Mouse (Mus musculus) midbrain, embryonic 16.5 days (tissue): Measurements from ENCODE around the gene Mgp. TPM values are rescaled to one million over a fixed set of nuclear protein-coding genes. Genes with fewer than 3 reads are reported as not detected.
A peak's percentile ranks its signal among the peaks of the same experiment; 100 is the strongest.
"Not testable (repeated sequence)": the region's sequence is repeated elsewhere in the genome, so short reads cannot be mapped to it uniquely, and the experiment has no call there.

Experiments
- ATAC-seq: fragments of 200-750 bp; cut with Nextera tagmentation; 2 replicates; pipeline ENCODE4 v1.8.0; 2017; ENCODE audit warnings: moderate TSS enrichment
- H3K27ac ChIP-seq: fragments of 300-500 bp; sonication (generic); 2 replicates; pipeline ENCODE4 v1.5.1; 2014; ENCODE audit warnings: mild to moderate bottlenecking, low read length, mixed read lengths
- H3K27me3 ChIP-seq: fragments of 300-500 bp; sonication (generic); 2 replicates; pipeline ENCODE4 v1.6.1; 2014; ENCODE audit warnings: low read depth, low read length, mixed read lengths; ENCODE audit not compliant: control insufficient read depth, insufficient read depth
- H3K36me3 ChIP-seq: fragments of 300-500 bp; sonication (generic); 2 replicates; pipeline ENCODE4 v1.6.1; 2014; ENCODE audit warnings: mild to moderate bottlenecking, low read length, moderate library complexity, mixed read lengths; ENCODE audit not compliant: control insufficient read depth, insufficient read depth
- H3K4me1 ChIP-seq: fragments of 300-500 bp; sonication (generic); 2 replicates; pipeline ENCODE4 v1.6.1; 2014; ENCODE audit warnings: mild to moderate bottlenecking, low read length, mixed read lengths; ENCODE audit not compliant: control insufficient read depth, insufficient read depth
- H3K4me2 ChIP-seq: fragments of 300-500 bp; sonication (generic); 2 replicates; pipeline ENCODE4 v1.6.1; 2014; ENCODE audit warnings: mild to moderate bottlenecking, low read length, mixed read lengths
- H3K4me3 ChIP-seq: fragments of 300-500 bp; sonication (generic); 2 replicates; pipeline ENCODE4 v1.5.1; 2014; ENCODE audit warnings: low read depth, mild to moderate bottlenecking, low read length, moderate library complexity, mixed read lengths
- H3K9ac ChIP-seq: fragments of 300-500 bp; sonication (generic); 2 replicates; pipeline ENCODE4 v1.6.1; 2014; ENCODE audit warnings: low read depth, low read length, mixed read lengths
- H3K9me3 ChIP-seq: fragments of 300-500 bp; sonication (generic); replicated peaks from 2 replicates; pipeline ENCODE4 v1.6.1; 2014; ENCODE audit warnings: mild to moderate bottlenecking, low read length, mixed read lengths; ENCODE audit not compliant: control insufficient read depth, poor library complexity, severe bottlenecking
- WGBS: fragments of 180-500 bp; shearing (Covaris S2); extraction: QIAGEN DNeasy Blood & Tissue Kit; methylation state at CpG from one replicate; pipeline ENCODE4 v1.1.7; 2014; 5-methylcytosine and 5-hydroxymethylcytosine counted together
- polyA plus RNA-seq: library from polyadenylated mRNA; unstranded; fragments of >200 nt; fragmentation: Nextera tagmentation; extraction: Ambion mirVana; gene quantifications from 2 replicates; pipeline ENCODE4 v1.2.1, GENCODE M21; 2015

The Mgp gene
- polyA plus RNA-seq, 1 experiment from 2014 or later = 16.3 TPM

DNA sequence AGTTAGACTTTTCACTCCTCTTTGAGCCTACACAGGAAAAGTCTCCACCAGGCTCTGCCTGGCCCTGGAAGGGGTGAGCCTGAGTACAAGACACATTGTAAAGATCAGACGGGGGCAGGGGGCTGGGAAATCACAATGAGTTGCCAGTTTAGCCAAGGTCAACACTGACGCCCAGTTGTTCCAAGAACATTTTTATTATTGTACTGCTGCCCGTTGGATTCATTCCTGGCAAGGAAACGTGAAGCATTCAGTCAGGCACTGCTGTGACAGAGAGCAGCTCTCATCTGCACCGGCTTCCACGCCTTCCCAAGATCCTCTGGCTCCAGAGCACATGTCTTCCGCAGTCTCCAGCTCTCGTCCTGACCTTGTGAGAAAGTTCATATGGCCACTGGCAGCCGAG, 12.2 kb upstream of the Mgp start:
- no peaks in the 10 kb centered on the region for H3K27me3 ChIP-seq

DNA sequence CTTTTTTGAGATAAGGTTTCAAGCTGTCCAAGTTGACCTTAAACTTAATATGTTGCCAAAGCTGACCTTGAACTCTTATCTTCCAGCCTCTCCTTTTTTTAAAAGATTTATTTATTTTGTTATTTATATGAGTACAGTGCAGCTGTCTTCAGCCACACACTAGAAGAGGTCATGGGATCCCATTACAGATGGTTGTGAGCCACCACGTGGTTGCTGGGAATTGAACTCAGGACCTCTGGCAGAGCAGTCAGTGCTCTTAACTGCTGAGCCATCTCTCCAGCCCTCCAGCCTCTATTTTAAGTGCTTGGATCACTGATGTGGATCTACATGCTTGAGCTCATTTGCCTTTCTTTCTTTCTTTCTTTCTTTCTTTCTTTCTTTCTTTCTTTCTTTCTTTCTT, 9.1 kb upstream of the Mgp start:
- not testable (repeated sequence) for H3K27ac ChIP-seq, H3K9ac ChIP-seq, H3K36me3 ChIP-seq, H3K4me3 ChIP-seq, H3K9me3 ChIP-seq, H3K4me2 ChIP-seq, ATAC-seq, H3K4me1 ChIP-seq, H3K27me3 ChIP-seq
- WGBS = 46% methylated on average over 1 of the region's 1 CpGs

More for the DNA sequence above, 12.2 kb upstream of the Mgp start:
- no peak for ATAC-seq
- Histone ChIP-seq H3K4me3 (no peak overlapping the region), H3K36me3 (no peaks in the 10 kb centered on the region), H3K9ac (no peak overlapping the region), H3K4me2 (no peak overlapping the region), H3K9me3 (no peaks in the 10 kb centered on the region), H3K27ac (no peak overlapping the region), H3K4me1 (no peaks in the 10 kb centered on the region)
- WGBS = 78% methylated on average over 9 of the region's 9 CpGs

DNA sequence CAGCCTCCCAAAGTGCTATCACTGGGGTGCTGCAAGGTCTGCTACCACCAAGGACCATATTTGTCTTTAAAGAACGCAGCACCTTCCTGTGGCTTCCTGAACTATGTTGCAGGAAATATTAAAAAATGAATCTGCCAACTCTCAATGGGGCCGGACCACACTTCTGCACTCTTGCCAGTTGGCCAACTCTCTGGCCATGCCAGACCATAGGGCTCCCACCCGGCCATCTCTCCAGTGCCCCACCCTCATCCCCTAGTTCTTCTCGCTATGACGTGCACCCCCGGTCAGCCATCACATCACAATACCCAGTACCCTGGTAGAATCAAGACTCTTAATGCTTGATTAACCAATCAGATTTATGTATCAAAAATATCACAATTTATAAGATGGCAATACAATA, 8.3 kb upstream of the Mgp start:
- 95% methylated on average over 6 of the region's 6 CpGs for WGBS
- Histone ChIP-seq H3K9me3 (no peaks in the 10 kb centered on the region), H3K4me1 (no peaks in the 10 kb centered on the region), H3K36me3 (no peaks in the 10 kb centered on the region), H3K4me3 (no peak overlapping the region), H3K27ac (no peak overlapping the region), H3K9ac (no peak overlapping the region), H3K4me2 (no peak overlapping the region), H3K27me3 (no peaks in the 10 kb centered on the region)
- no peak for ATAC-seq

DNA sequence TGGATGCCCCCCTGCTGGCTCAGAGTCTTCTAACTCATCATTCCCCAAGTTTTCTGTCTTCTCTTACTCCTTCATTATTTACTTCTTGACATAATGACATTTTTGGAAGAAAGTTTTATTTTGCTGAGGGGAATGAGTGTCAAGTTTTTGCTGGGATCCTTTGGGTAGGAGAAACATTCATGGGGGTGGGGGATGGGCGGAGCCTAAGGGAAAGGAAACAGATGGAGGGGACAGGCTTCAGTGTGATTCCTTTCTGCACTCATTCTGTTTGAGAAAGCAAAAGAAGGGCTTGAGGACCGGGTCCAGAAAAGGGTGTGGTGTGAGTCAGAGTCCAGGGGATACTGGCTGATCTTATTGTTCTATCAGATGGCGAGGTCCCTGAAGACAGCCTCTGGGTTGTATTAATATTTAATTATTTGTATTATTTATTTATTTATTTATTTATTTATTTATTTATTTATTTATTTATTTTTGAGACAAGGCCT, 7.8 kb upstream of the Mgp start:
- Histone ChIP-seq H3K36me3 (no peaks in the 10 kb centered on the region), H3K9me3 (no peaks in the 10 kb centered on the region), H3K4me1 (no peaks in the 10 kb centered on the region), H3K9ac (no peak overlapping the region), H3K27me3 (no peaks in the 10 kb centered on the region), H3K27ac (no peak overlapping the region), H3K4me2 (no peak overlapping the region), H3K4me3 (no peak overlapping the region)
- WGBS = 88% methylated on average over 3 of the region's 3 CpGs
- ATAC-seq = no peak

DNA sequence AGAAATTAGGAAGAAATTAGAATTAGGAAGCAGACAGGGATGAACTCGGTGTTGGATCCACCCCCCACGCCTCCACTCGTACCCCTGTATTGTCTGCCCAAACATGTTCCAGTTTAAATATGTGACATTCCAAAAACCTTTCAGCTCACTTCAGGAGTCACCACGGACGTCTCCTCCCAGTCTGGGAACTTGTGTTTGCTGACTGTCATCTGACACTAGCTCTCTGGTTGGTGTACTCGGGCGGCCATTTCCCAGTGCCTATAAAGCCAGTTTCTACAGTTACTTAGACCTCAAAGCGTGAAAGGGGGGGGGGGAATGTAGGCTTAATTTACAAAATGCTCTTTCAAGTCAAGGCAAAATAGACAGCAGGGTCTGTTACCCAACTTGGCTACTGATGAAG, 6.1 kb upstream of the Mgp start:
- 80% methylated on average over 8 of the region's 8 CpGs for WGBS
- no peak overlapping the region for H3K4me2 ChIP-seq
- H3K9me3 ChIP-seq = no peaks in the 10 kb centered on the region
- no peak overlapping the region for H3K27ac ChIP-seq
- no peaks in the 10 kb centered on the region for H3K4me1 ChIP-seq
- no peak overlapping the region for H3K4me3 ChIP-seq
- no peak overlapping the region for H3K9ac ChIP-seq
- no peak for ATAC-seq
- no peaks in the 10 kb centered on the region for H3K27me3 ChIP-seq
- no peaks in the 10 kb centered on the region for H3K36me3 ChIP-seq

- H3K9ac ChIP-seq = no peak overlapping the region
- 34% methylated on average over 8 of the region's 8 CpGs for WGBS
- H3K4me1 ChIP-seq = no peaks in the 10 kb centered on the region
- H3K4me3 ChIP-seq = no peak overlapping the region
- H3K27ac ChIP-seq = no peak overlapping the region
- H3K4me2 ChIP-seq = no peak overlapping the region
- H3K36me3 ChIP-seq = no peaks in the 10 kb centered on the region
- ATAC-seq = no peak
- no peaks in the 10 kb centered on the region for H3K27me3 ChIP-seq
- H3K9me3 ChIP-seq = no peaks in the 10 kb centered on the region
Observed at GRCm38 (mm10) chr6:136874599-136874998, 1.0 kb downstream of the Mgp start.

- H3K27ac ChIP-seq = no peak overlapping the region
- H3K9ac ChIP-seq = no peak overlapping the region
- H3K4me3 ChIP-seq = no peak overlapping the region
- no peaks in the 10 kb centered on the region for H3K4me1 ChIP-seq
- no peaks in the 10 kb centered on the region for H3K27me3 ChIP-seq
- whole genome bisulfite sequencing = 84% methylated on average over 5 of the region's 5 CpGs
- no peak overlapping the region for H3K4me2 ChIP-seq
- no peak for ATAC-seq
- H3K36me3 ChIP-seq = no peaks in the 10 kb centered on the region
- no peaks in the 10 kb centered on the region for H3K9me3 ChIP-seq
Observed at GRCm38 (mm10) chr6:136868921-136869320, 6.7 kb downstream of the Mgp start.

- H3K27me3 ChIP-seq = no peaks in the 10 kb centered on the region
- H3K4me3 ChIP-seq = no peak overlapping the region
- H3K4me1 ChIP-seq = no peaks in the 10 kb centered on the region
- H3K36me3 ChIP-seq = no peaks in the 10 kb centered on the region
- H3K27ac ChIP-seq = no peak overlapping the region
- H3K9me3 ChIP-seq = no peaks in the 10 kb centered on the region
- no peak overlapping the region for H3K9ac ChIP-seq
- H3K4me2 ChIP-seq = no peak overlapping the region
- ATAC-seq = no peak
- 83% methylated on average over 4 of the region's 4 CpGs for WGBS
Observed at GRCm38 (mm10) chr6:136866150-136866549, 9.5 kb downstream of the Mgp start.

- no peak overlapping the region for H3K27ac ChIP-seq
- no peaks in the 10 kb centered on the region for H3K27me3 ChIP-seq
- no peak overlapping the region for H3K4me3 ChIP-seq
- H3K4me1 ChIP-seq = no peaks in the 10 kb centered on the region
- H3K4me2 ChIP-seq = no peak overlapping the region
- H3K36me3 ChIP-seq = no peaks in the 10 kb centered on the region
- H3K9ac ChIP-seq = no peak overlapping the region
- H3K9me3 ChIP-seq = no peaks in the 10 kb centered on the region
- no peak for ATAC-seq
- WGBS = 92% methylated on average over 5 of the region's 5 CpGs
Observed at GRCm38 (mm10) chr6:136865360-136865759, 10.3 kb downstream of the Mgp start.

DNA sequence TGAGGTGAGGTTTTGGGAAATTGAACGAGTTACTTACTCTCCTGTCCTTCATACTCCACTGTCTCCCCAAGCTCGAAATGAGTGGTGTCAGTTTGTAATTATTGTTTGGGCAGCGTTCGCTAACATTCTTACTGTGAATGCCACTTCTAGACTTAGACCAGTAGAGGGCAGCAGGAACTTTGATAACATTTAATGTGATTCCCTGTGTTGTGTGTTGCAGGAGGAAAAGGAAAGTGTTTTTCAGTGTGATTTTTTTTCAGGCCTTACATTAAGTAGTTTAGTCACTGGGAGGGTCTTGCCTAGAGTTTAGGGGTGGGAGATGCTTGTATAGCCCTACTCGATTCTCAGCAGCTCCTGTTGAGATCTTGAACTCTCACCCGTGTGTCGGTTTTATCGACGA, 14.6 kb downstream of the Mgp start:
- Histone ChIP-seq H3K27ac (no peak overlapping the region), H3K27me3 (no peaks in the 10 kb centered on the region), H3K9ac (no peak overlapping the region), H3K36me3 (no peaks in the 10 kb centered on the region), H3K4me1 (no peaks in the 10 kb centered on the region), H3K4me3 (no peak overlapping the region), H3K9me3 (no peaks in the 10 kb centered on the region), H3K4me2 (no peak overlapping the region)
- WGBS = 53% methylated on average over 9 of the region's 9 CpGs
- ATAC-seq = peak; percentile 45
